Mouse (Mus musculus): Measurements from ENCODE around the gene AC124502.3. TPM values are rescaled to one million over a fixed set of nuclear protein-coding genes. Genes with fewer than 3 reads are reported as not detected.

The AC124502.3 gene
- 1.6 TPM for polyA plus RNA-seq (2012; fragmentation: generic; extraction: Trizol)

GRCm38 (mm10) chr19:5038709-5039156, at the start of gene AC124502.3, which contains the start of gene B4gat1:
Gene AC124502.3 (plus strand): TSS chr19:5038891.
Gene B4gat1 (plus strand): TSS chr19:5038826.
- no peaks in the 10 kb centered on the region for H3K27me3 ChIP-seq (ENCODE audit: control insufficient read depth, insufficient read depth, insufficient read length)
- TF ChIP-seq POLR2AphosphoS2 (IDR thresholded peaks at IDR 0.05; ENCODE audit: insufficient read length, low read depth): peak; percentile 84
- TF ChIP-seq POLR2A (IDR thresholded peaks at IDR 0.05; ENCODE audit: insufficient read length, low read depth): peak; percentile 90
- TF ChIP-seq MYOD1 (IDR thresholded peaks at IDR 0.05; ENCODE audit: control insufficient read depth in 1 of 3, insufficient read length in 2 of 3, low read depth in 2 of 3): peak in 1 of 3 experiments; percentile 11
- TF ChIP-seq MYOG (IDR thresholded peaks at IDR 0.05; ENCODE audit: control insufficient read depth in 1 of 3, insufficient read depth in 1 of 3, insufficient read length in 2 of 3, low read depth in 2 of 3): peak in 2 of 3 experiments; percentile 42 to 58
- no peak for TF ChIP-seq MAX (IDR thresholded peaks at IDR 0.05; ENCODE audit: low read depth)
- TF ChIP-seq SRF (IDR thresholded peaks at IDR 0.05; ENCODE audit: control insufficient read depth, insufficient read length, low read depth): peak; percentile 28
- TF ChIP-seq E2F4 (IDR thresholded peaks at IDR 0.05; ENCODE audit: insufficient read depth): no peak
- no peak for TF ChIP-seq CEBPB (IDR thresholded peaks at IDR 0.05; ENCODE audit: insufficient read depth, poor library complexity, severe bottlenecking)
- peak within 1 kb of the TSS; percentile 83 for H3K4me2 ChIP-seq (ENCODE audit: low read depth)
- H3ac ChIP-seq (ENCODE audit: control insufficient read depth, insufficient read length): peak within 1 kb of the TSS; percentile 63
- H3K36me3 ChIP-seq (ENCODE audit: control insufficient read depth, insufficient read depth): no peaks in the 10 kb centered on the region
- H3K79me2 ChIP-seq (ENCODE audit: control insufficient read depth, insufficient read depth): peaks cover 32% of the 10 kb centered on the region
- H3K4me3 ChIP-seq: peak within 1 kb of the TSS; percentile 89

- TF ChIP-seq TCF12 (IDR thresholded peaks at IDR 0.05; ENCODE audit: insufficient read depth, poor library complexity, severe bottlenecking): no peak
- peak; percentile 97 for TF ChIP-seq MAX (IDR thresholded peaks at IDR 0.05; ENCODE audit: low read depth)
- peak; percentile 59 for TF ChIP-seq TCF3 (IDR thresholded peaks at IDR 0.05; ENCODE audit: insufficient read length, low read depth)
- TF ChIP-seq POLR2AphosphoS2 (IDR thresholded peaks at IDR 0.05; ENCODE audit: insufficient read length, low read depth): no peak
- no peak for TF ChIP-seq POLR2A (IDR thresholded peaks at IDR 0.05; ENCODE audit: insufficient read length, low read depth)
- peak in 1 of 3 experiments; percentile 51 for TF ChIP-seq MYOG (IDR thresholded peaks at IDR 0.05; ENCODE audit: control insufficient read depth in 1 of 3, insufficient read depth in 1 of 3, insufficient read length in 2 of 3, low read depth in 2 of 3)
- TF ChIP-seq MYOD1 (IDR thresholded peaks at IDR 0.05; ENCODE audit: control insufficient read depth in 1 of 3, insufficient read length in 2 of 3, low read depth in 2 of 3): peak in 1 of 3 experiments; percentile 9
- no peak for TF ChIP-seq SRF (IDR thresholded peaks at IDR 0.05; ENCODE audit: control insufficient read depth, insufficient read length, low read depth)
- TF ChIP-seq USF1 (IDR thresholded peaks at IDR 0.05; ENCODE audit: low read depth): peak; percentile 11
- peak; percentile 98 for TF ChIP-seq REST (IDR thresholded peaks at IDR 0.05; ENCODE audit: insufficient read depth, insufficient read length)
- peak; percentile 54 for TF ChIP-seq E2F4 (IDR thresholded peaks at IDR 0.05; ENCODE audit: insufficient read depth)
- 0 out of 2 replicates have a peak, but pooled peaks have one; percentile 16 for TF ChIP-seq CEBPB (IDR thresholded peaks at IDR 0.05; ENCODE audit: insufficient read depth, poor library complexity, severe bottlenecking)
- Histone ChIP-seq H3K27me3 (ENCODE audit: control insufficient read depth, insufficient read depth, insufficient read length) (no peaks in the 10 kb centered on the region), H3K79me2 (ENCODE audit: control insufficient read depth, insufficient read depth) (no peaks in the 10 kb centered on the region), H3ac (ENCODE audit: control insufficient read depth, insufficient read length) (no peak overlapping the region), H3K36me3 (ENCODE audit: control insufficient read depth, insufficient read depth) (no peaks in the 10 kb centered on the region), H3K4me3 (no peak overlapping the region), H3K4me2 (ENCODE audit: low read depth) (no peak overlapping the region)
Observed at GRCm38 (mm10) chr19:4989013-4989412, 49.7 kb upstream of the AC124502.3 start.

- no peaks in the 10 kb centered on the region for H3K36me3 ChIP-seq (ENCODE audit: control insufficient read depth, insufficient read depth)
- peak; percentile 1 for TF ChIP-seq REST (IDR thresholded peaks at IDR 0.05; ENCODE audit: insufficient read depth, insufficient read length)
- no peak for TF ChIP-seq E2F4 (IDR thresholded peaks at IDR 0.05; ENCODE audit: insufficient read depth)
- no peak for TF ChIP-seq POLR2A (IDR thresholded peaks at IDR 0.05; ENCODE audit: insufficient read length, low read depth)
- TF ChIP-seq MYOD1 (IDR thresholded peaks at IDR 0.05; ENCODE audit: control insufficient read depth in 1 of 3, insufficient read length in 2 of 3, low read depth in 2 of 3): no peak
- H3K27me3 ChIP-seq (ENCODE audit: control insufficient read depth, insufficient read depth, insufficient read length): no peaks in the 10 kb centered on the region
- H3K79me2 ChIP-seq (ENCODE audit: control insufficient read depth, insufficient read depth): no peaks in the 10 kb centered on the region
- H3K4me3 ChIP-seq: no peak overlapping the region
- H3K4me2 ChIP-seq (ENCODE audit: low read depth): no peak overlapping the region
- no peak overlapping the region for H3ac ChIP-seq (ENCODE audit: control insufficient read depth, insufficient read length)
Observed at GRCm38 (mm10) chr19:4989434-4990255, 49.0 kb upstream of the AC124502.3 start.

GRCm38 (mm10) chr19:4990256-4990625, 48.5 kb upstream of the AC124502.3 start, which contains the start of gene Npas4:
Gene Npas4 (minus strand): TSS chr19:4990316.
- no peak within 1 kb of the TSS for H3K4me2 ChIP-seq (ENCODE audit: low read depth)
- no peaks in the 10 kb centered on the region for H3K27me3 ChIP-seq (ENCODE audit: control insufficient read depth, insufficient read depth, insufficient read length)
- H3ac ChIP-seq (ENCODE audit: control insufficient read depth, insufficient read length): no peak within 1 kb of the TSS
- H3K4me3 ChIP-seq: no peak within 1 kb of the TSS
- TF ChIP-seq MYOG (IDR thresholded peaks at IDR 0.05; ENCODE audit: control insufficient read depth in 1 of 3, insufficient read depth in 1 of 3, insufficient read length in 2 of 3, low read depth in 2 of 3): no peak
- TF ChIP-seq TCF3 (IDR thresholded peaks at IDR 0.05; ENCODE audit: insufficient read length, low read depth): no peak
- TF ChIP-seq E2F4 (IDR thresholded peaks at IDR 0.05; ENCODE audit: insufficient read depth): no peak
- TF ChIP-seq POLR2AphosphoS2 (IDR thresholded peaks at IDR 0.05; ENCODE audit: insufficient read length, low read depth): no peak
- TF ChIP-seq REST (IDR thresholded peaks at IDR 0.05; ENCODE audit: insufficient read depth, insufficient read length): no peak
- no peak for TF ChIP-seq TCF12 (IDR thresholded peaks at IDR 0.05; ENCODE audit: insufficient read depth, poor library complexity, severe bottlenecking)
- TF ChIP-seq USF1 (IDR thresholded peaks at IDR 0.05; ENCODE audit: low read depth): no peak
- TF ChIP-seq MAX (IDR thresholded peaks at IDR 0.05; ENCODE audit: low read depth): no peak
- no peak for TF ChIP-seq CEBPB (IDR thresholded peaks at IDR 0.05; ENCODE audit: insufficient read depth, poor library complexity, severe bottlenecking)
- TF ChIP-seq SRF (IDR thresholded peaks at IDR 0.05; ENCODE audit: control insufficient read depth, insufficient read length, low read depth): no peak
- no peak for TF ChIP-seq MYOD1 (IDR thresholded peaks at IDR 0.05; ENCODE audit: control insufficient read depth in 1 of 3, insufficient read length in 2 of 3, low read depth in 2 of 3)
- no peak for TF ChIP-seq POLR2A (IDR thresholded peaks at IDR 0.05; ENCODE audit: insufficient read length, low read depth)
- H3K79me2 ChIP-seq (ENCODE audit: control insufficient read depth, insufficient read depth): no peaks in the 10 kb centered on the region
- H3K36me3 ChIP-seq (ENCODE audit: control insufficient read depth, insufficient read depth): no peaks in the 10 kb centered on the region
